Mouse (Mus musculus) kidney, embryonic 15.5 days (tissue): ENCODE measurements around the gene Nphp3. TPM values are rescaled to one million over a fixed set of nuclear protein-coding genes. Genes with fewer than 3 reads are reported as not detected.
A peak's percentile ranks its signal among the peaks of the same experiment; 100 is the strongest.

Experiments used
- ATAC-seq: fragments of 200-750 bp; cut with Nextera tagmentation; replicated peaks from 2 replicates; pipeline ENCODE4 v1.8.0; 2017; ENCODE audit warnings: moderate TSS enrichment; ENCODE audit not compliant: low FRiP score
- H3K27ac ChIP-seq: fragments of 300-500 bp; sonication (generic); 2 replicates; pipeline ENCODE4 v1.5.1; 2015; ENCODE audit warnings: mild to moderate bottlenecking, inconsistent platforms
- H3K27me3 ChIP-seq: fragments of 300-500 bp; sonication (generic); 2 replicates; pipeline ENCODE4 v1.6.1; 2015; ENCODE audit warnings: inconsistent platforms
- H3K36me3 ChIP-seq: fragments of 300-500 bp; sonication (generic); 2 replicates; pipeline ENCODE4 v1.6.1; 2015; ENCODE audit warnings: inconsistent platforms
- H3K4me1 ChIP-seq: fragments of 300-500 bp; sonication (generic); 2 replicates; pipeline ENCODE4 v1.6.1; 2015; ENCODE audit warnings: inconsistent platforms
- H3K4me2 ChIP-seq: fragments of 300-500 bp; sonication (generic); 2 replicates; pipeline ENCODE4 v1.6.1; 2015; ENCODE audit warnings: moderate library complexity, mild to moderate bottlenecking, inconsistent platforms
- H3K4me3 ChIP-seq: fragments of 300-500 bp; sonication (generic); replicated peaks from 2 replicates; pipeline ENCODE4 v1.5.1; 2015; ENCODE audit warnings: mild to moderate bottlenecking, inconsistent platforms
- H3K9ac ChIP-seq: fragments of 300-500 bp; sonication (generic); 2 replicates; pipeline ENCODE4 v1.6.1; 2015; ENCODE audit warnings: mild to moderate bottlenecking, inconsistent platforms
- H3K9me3 ChIP-seq: fragments of 300-500 bp; sonication (generic); replicated peaks from 2 replicates; pipeline ENCODE4 v1.6.1; 2016; ENCODE audit warnings: inconsistent platforms
- WGBS: fragments of 180-500 bp; shearing (Covaris S2); methylation state at CpG from one replicate; pipeline ENCODE4 v1.1.7; 2015; ENCODE audit warnings: mixed read lengths; 5-methylcytosine and 5-hydroxymethylcytosine counted together
- polyA plus RNA-seq: library from polyadenylated mRNA; unstranded; fragments of >200 nt; fragmentation: Nextera tagmentation; extraction: Ambion mirVana; gene quantifications from 2 replicates; pipeline ENCODE4 v1.2.1, GENCODE M21; 2015

Nphp3 gene
- polyA plus RNA-seq, 1 experiment from 2014 or later = 6.7 TPM

- Histone ChIP-seq H3K27ac (no peak overlapping the region), H3K4me3 (no peak overlapping the region), H3K27me3 (no peaks in the 10 kb centered on the region), H3K4me1 (no peaks in the 10 kb centered on the region), H3K9ac (no peak overlapping the region), H3K36me3 (no peaks in the 10 kb centered on the region), H3K4me2 (no peak overlapping the region), H3K9me3 (no peaks in the 10 kb centered on the region)
- no peak for ATAC-seq
- 78% methylated on average over 8 of the region's 8 CpGs for WGBS
These were observed 68.7 kb downstream of the Nphp3 start for GRCm38 (mm10) chr9:104070863-104071604.

GRCm38 (mm10) chr9:104075808-104076207 lies 73.5 kb downstream of the Nphp3 start:
- H3K27me3 ChIP-seq = no peaks in the 10 kb centered on the region
- ATAC-seq = no peak
- no peak overlapping the region for H3K4me3 ChIP-seq
- H3K9ac ChIP-seq = no peak overlapping the region
- no peaks in the 10 kb centered on the region for H3K36me3 ChIP-seq
- 63% methylated on average over 2 of the region's 2 CpGs for WGBS
- H3K4me2 ChIP-seq = no peak overlapping the region
- no peaks in the 10 kb centered on the region for H3K4me1 ChIP-seq
- H3K9me3 ChIP-seq = no peaks in the 10 kb centered on the region
- no peak overlapping the region for H3K27ac ChIP-seq

GRCm38 (mm10) chr9:104078780-104079179 lies 76.4 kb downstream of the Nphp3 start:
- 93% methylated on average over 1 of the region's 1 CpGs for WGBS

GRCm38 (mm10) chr9:104079379-104079778 lies 77.0 kb downstream of the Nphp3 start:
- Histone ChIP-seq H3K4me3 (no peak overlapping the region), H3K27me3 (no peaks in the 10 kb centered on the region), H3K9me3 (no peaks in the 10 kb centered on the region), H3K4me2 (no peak overlapping the region), H3K4me1 (no peaks in the 10 kb centered on the region), H3K9ac (no peak overlapping the region), H3K36me3 (0 out of 2 replicates have a peak, but pooled peaks cover 10% of the 10 kb centered on the region), H3K27ac (no peak overlapping the region)
- 0 out of 2 replicates have a peak, but pooled peaks have one; percentile 54 for ATAC-seq
- WGBS = 55% methylated on average over 5 of the region's 5 CpGs

More at GRCm38 (mm10) chr9:104078780-104079179, 76.4 kb downstream of the Nphp3 start:
- H3K9me3 ChIP-seq = no peaks in the 10 kb centered on the region
- no peak for ATAC-seq
- H3K36me3 ChIP-seq = 0 out of 2 replicates have a peak, but pooled peaks cover 7% of the 10 kb centered on the region
- no peak overlapping the region for H3K9ac ChIP-seq
- H3K4me2 ChIP-seq = no peak overlapping the region
- no peaks in the 10 kb centered on the region for H3K4me1 ChIP-seq
- H3K27ac ChIP-seq = no peak overlapping the region
- H3K4me3 ChIP-seq = no peak overlapping the region
- H3K27me3 ChIP-seq = no peaks in the 10 kb centered on the region

GRCm38 (mm10) chr9:104080038-104080437 lies 77.7 kb downstream of the Nphp3 start:
- H3K4me3 ChIP-seq = no peak overlapping the region

DNA sequence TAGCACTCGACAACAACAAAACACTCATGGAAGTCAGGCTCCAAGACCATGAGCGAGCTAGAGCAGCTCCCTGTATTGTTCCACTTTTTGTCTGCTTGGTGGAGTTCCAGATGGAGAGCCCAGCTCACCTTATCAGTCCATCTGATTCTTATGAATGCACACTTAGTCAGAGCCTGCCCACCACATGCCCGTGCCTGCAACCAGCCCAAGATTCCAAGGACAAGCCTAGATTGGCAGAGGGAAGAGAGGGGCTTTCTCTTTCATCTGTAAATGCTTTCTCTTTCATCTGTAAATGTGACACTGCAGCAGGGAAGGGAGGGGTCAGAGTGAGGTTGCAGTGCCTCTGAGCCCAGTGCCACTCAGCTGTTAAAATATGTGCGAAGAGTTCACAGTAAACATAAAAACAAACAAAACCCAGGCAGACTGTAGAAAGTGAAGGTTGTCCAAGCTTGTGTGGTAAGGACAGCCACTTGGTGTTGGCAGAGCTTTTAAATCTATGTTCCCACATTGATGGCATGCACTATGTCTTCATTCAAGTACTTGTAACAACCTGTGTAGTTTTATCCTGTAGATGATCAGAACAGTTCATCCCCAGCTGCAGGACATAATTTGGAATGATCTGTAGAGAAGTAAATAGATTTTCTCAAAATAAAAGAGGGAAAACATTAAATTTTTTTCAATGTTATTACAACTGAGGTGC lies 83.5 kb downstream of the Nphp3 start:
- ATAC-seq = no peak
- Histone ChIP-seq H3K9ac (no peak overlapping the region), H3K27me3 (no peaks in the 10 kb centered on the region), H3K27ac (no peak overlapping the region), H3K9me3 (no peaks in the 10 kb centered on the region), H3K4me3 (no peak overlapping the region), H3K4me2 (no peak overlapping the region), H3K36me3 (0 out of 2 replicates have a peak, but pooled peaks cover 14% of the 10 kb centered on the region), H3K4me1 (0 out of 2 replicates have a peak, but pooled peaks cover 3% of the 10 kb centered on the region)
- WGBS = 56% methylated on average over 4 of the region's 4 CpGs

More at GRCm38 (mm10) chr9:104080038-104080437, 77.7 kb downstream of the Nphp3 start:
- no peaks in the 10 kb centered on the region for H3K27me3 ChIP-seq
- 71% methylated on average over 3 of the region's 3 CpGs for WGBS
- H3K9ac ChIP-seq = no peak overlapping the region
- H3K4me2 ChIP-seq = no peak overlapping the region
- no peaks in the 10 kb centered on the region for H3K9me3 ChIP-seq
- H3K4me1 ChIP-seq = no peaks in the 10 kb centered on the region
- no peak overlapping the region for H3K27ac ChIP-seq
- 0 out of 2 replicates have a peak, but pooled peaks cover 14% of the 10 kb centered on the region for H3K36me3 ChIP-seq
- no peak for ATAC-seq

DNA sequence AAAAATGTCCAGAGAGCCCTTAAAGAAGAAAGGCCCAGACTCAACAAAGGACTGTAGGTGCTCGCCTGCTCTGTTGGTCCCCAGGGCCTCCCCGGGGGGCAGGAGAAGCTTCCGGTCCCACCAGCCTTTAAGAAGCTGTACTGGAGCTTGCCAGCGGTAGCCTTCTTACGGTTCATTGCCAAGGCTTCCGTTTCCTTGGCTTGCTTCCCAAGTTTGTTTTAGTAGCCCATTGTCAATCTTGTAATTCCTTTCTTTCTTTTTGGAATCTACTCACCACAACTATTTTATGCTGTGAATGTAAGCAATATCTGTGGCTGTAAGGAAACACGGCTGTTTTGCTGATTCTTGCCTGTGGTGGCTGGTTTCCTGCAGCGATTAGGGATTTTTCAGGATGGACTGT lies 86.2 kb downstream of the Nphp3 start:
- H3K4me2 ChIP-seq = no peak overlapping the region
- no peaks in the 10 kb centered on the region for H3K9me3 ChIP-seq
- 0 out of 2 replicates have a peak, but pooled peaks cover 7% of the 10 kb centered on the region for H3K36me3 ChIP-seq
- WGBS = 65% methylated on average over 8 of the region's 8 CpGs
- no peak overlapping the region for H3K9ac ChIP-seq
- H3K4me1 ChIP-seq = 0 out of 2 replicates have a peak, but pooled peaks cover 3% of the 10 kb centered on the region
- no peak overlapping the region for H3K4me3 ChIP-seq
- H3K27me3 ChIP-seq = no peaks in the 10 kb centered on the region
- ATAC-seq = no peak
- peak overlapping the region; percentile 58 for H3K27ac ChIP-seq

- Histone ChIP-seq H3K27me3 (no peaks in the 10 kb centered on the region), H3K4me2 (no peak overlapping the region), H3K4me3 (no peak overlapping the region), H3K9me3 (no peaks in the 10 kb centered on the region), H3K36me3 (0 out of 2 replicates have a peak, but pooled peaks cover 4% of the 10 kb centered on the region), H3K27ac (no peak overlapping the region), H3K4me1 (0 out of 2 replicates have a peak, but pooled peaks cover 3% of the 10 kb centered on the region), H3K9ac (no peak overlapping the region)
- ATAC-seq = no peak
- whole genome bisulfite sequencing = 89% methylated on average over 5 of the region's 5 CpGs
These were observed 90.6 kb downstream of the Nphp3 start for GRCm38 (mm10) chr9:104092945-104093344.

Other genes starting within 250 kb of the Nphp3 start
- 7.0 and 9.5 TPM in 2 replicates for gene Tmem108, start 240.7 kb upstream of the Nphp3 start, polyA plus RNA-seq
- gene Gm28305, start 38.1 kb downstream of the Nphp3 start, polyA plus RNA-seq = not detected in 2 replicates
- 47.8 and 50.3 TPM in 2 replicates for gene Uba5, start 60.6 kb downstream of the Nphp3 start, polyA plus RNA-seq
- gene Acad11, start 60.8 kb downstream of the Nphp3 start, polyA plus RNA-seq = 11.8 and 12.6 TPM in 2 replicates
- 1.8 and 3.1 TPM in 2 replicates for gene Ackr4, start 124.4 kb downstream of the Nphp3 start, polyA plus RNA-seq